Mouse (Mus musculus) brain, adult 10 weeks (tissue): Measurements from ENCODE around the gene Gucy1a1. TPM values are rescaled to one million over a fixed set of nuclear protein-coding genes. Genes with fewer than 3 reads are reported as not detected.

Source experiments
- polyA plus RNA-seq: library from polyadenylated mRNA; stranded (reverse); fragments of 350-450 nt; fragmentation: Illumina TruSeq; extraction: RNeasy Lipid Tissue Mini Kit (QIAGEN cat#74804); gene quantifications from one replicate; pipeline ENCODE4 v1.2.3, GENCODE M21; 2015; ENCODE audit warnings: low read depth, low replicate concordance

The Gucy1a1 gene
- 55.8 TPM for polyA plus RNA-seq

DNA sequence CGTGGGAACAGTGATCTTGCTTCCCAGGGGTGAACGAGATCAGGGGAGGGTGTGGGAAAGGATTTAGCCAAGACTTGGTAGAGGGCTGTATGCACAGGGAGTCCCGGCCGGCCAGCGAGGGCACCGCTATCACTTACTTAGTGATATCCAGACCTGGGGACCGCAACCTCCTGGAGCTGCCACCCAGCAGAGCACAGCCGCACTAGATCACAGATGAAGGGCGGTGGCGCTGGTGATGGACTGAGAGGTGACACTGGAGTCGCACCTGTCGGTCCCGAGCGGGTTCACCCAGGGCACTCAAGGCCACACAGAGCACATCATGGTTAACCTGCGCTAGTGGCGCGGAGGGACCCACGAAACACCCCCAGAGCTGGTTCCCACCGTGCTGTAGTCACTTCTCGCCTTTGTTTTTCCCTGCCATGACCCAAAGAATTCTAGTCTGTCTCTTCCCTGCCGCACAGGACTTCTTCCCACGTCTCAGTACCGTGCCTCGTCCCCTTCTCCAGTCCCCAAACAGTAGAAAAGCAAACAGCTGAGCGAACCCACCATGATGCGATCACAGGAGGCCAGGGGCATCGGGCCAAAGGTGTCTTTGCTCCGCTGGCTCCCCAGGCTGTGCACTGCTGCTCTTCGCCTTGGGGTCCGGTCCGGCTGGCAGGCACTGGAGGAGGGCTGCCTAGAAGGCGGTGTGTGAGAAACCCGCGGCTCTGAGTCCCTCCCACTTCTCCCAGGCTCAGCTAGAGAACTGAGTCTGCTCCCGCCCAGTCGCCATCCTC is at the start of gene Gucy1a1:
TSS of gene Gucy1a1 (minus strand) at position 664 of the 776 bp plus-strand sequence.

DNA sequence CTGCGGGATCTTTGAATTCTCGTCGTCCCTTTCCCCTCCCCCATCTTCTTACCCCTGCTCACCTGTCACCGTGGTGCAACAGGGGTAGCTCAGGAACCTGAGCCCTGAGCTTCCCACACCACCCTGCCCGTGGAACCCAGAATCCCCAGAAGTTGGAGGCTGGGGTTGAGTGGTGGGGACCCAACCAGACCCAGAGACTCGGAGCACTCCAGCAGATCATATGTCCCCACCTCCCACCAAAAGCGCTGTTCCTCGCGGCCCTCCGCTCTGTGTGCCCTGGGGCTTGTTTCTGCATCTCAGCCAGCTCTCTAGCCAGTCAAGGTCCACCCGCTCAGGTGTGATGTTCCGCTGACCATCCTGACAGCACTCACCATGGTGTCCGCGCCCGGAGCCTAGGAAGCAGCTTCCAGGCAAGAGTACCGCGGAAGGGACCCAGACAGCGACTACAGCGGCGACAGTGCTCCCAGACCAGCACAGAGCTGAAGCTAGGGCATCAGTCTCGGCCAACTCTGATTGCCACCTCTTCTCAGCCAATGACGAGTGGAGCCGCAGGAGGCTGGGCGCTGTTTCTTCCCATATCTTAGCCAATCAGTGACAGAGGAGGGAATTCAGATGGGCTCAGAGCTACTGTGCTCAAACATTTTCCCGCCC is 71.3 kb downstream of the Gucy1a1 start, which contains the start of gene Gucy1b1:
TSS of gene Gucy1b1 (minus strand) at position 489 of the 651 bp plus-strand sequence.

Other genes with a start within 250 kb of the Gucy1a1 start
- gene Ctso, start 213.2 kb downstream of the Gucy1a1 start, polyA plus RNA-seq: 33.7 TPM
- 2.6 TPM for gene Tdo2, start 169.6 kb downstream of the Gucy1a1 start, polyA plus RNA-seq
- gene Asic5, start 163.5 kb downstream of the Gucy1a1 start, polyA plus RNA-seq: not detected
- 161 TPM for gene Gucy1b1, start 71.1 kb downstream of the Gucy1a1 start, polyA plus RNA-seq
- gene Map9, start 212.3 kb upstream of the Gucy1a1 start, polyA plus RNA-seq: 52.4 TPM